Mouse (Mus musculus) v-Abl transformed pro-B cells (cell line): ENCODE data around the gene Mc1r.

Experiments used
- in situ Hi-C, 2 experiments: fragments of 400-800 bp; cut with MboI; formaldehyde crosslinking; loops; one replicate each; pipeline ENCODE4 v1.15.1; 2025; ENCODE audit not compliant: unreplicated experiment in 2 of 2

The Mc1r gene

DNA sequence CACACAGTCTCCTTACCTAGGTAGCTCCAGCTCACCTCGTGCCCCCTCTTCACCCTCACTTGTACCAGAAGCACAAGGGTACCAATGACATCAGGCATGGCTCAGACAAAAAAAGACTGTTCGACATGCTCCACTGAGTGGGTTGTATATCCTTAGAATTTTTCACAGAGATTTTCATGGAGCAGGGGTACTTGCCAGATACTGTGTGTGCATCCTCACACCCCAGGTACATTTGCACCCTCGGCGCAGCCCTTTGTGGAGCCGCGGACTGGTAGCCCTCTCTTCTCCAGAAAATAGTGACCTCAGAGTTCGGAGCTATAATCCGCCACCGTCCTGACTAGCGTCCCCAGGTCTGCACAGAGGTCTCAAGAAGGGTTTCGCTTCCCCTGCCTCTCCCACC lies 3.9 kb downstream of the Mc1r start:
- in situ Hi-C loops, result no loop called here

DNA sequence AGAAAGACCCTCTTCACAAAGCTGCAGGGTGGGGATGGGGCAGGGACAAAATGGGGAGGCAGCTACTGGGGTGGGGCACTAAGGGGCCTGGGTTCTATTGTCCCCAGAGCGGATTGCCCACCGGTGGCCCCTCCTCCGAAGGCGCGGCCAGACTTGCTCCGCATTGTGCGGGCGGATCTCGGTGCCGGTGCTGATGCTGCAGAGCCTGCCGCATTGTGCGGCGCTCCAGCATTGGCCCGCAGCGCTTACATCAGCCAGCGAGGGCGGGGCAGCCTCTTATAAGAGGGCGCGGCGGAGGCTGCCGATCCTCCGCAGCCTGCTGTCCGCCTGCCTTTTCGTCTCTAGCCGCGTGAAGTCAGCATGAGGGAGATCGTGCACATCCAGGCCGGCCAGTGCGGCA lies 4.3 kb downstream of the Mc1r start, which contains the start of gene Tubb3:
Tubb3 (plus strand) TSS at position 179 of the 400 bp plus-strand sequence.
- in situ Hi-C loops, result no loop called here

DNA sequence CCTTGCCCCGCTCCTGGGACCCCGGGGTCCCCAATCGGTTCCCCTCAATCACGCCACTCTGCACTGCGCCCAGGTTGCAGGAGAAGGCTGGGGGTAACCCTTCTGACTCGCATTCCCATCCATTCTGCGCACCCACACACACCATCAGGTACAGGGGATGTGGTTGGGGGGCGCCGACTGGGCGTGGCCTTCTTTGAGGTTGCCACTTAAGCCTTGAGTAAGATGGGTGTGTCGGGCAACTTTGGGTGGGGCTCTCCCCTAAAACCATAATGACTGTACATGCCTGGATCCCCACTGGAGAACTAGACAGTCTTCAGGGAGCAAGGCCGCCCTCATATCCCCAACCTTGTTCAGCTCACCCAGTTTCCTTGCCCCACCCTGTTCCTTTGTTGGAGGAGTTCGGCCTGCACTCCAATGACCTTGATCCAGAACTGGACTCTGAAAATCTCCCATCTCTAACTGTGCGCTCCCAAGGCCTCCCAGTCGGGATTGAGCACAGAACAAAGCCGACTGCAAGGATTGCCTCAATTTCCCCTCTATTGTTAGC lies 4.9 kb downstream of the Mc1r start:
- in situ Hi-C loops, result no loop called here

DNA sequence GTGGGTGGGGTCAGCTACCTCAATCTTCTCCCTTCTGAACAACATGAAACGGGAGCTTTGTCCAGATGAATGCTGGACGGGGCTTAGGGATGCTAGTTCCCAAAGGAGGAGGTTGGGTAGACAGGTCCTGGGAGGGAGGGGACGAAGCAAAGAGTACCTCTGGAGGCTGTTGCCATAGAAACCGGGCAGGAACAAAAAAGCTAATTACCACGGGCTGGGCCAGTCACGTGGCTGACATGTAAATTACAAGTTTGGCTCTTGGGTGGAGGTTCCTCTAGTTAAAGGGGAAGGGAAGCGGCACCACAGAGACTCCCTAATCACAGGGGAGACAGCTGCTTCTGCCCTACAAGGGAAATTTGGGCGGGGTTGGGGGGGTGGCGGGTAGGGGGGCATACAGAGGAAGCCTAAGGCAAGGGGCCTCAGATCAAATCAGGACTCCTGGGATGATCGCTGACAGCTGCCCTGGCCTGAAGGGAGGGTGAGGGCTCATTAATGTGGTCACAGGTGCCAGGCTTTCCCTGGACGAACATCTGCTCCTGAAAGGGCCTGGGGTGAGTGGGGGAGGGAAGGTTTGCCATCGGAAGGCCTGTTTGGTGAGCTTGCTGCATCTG lies 5.8 kb downstream of the Mc1r start:
- in situ Hi-C loops, result no loop called here

DNA sequence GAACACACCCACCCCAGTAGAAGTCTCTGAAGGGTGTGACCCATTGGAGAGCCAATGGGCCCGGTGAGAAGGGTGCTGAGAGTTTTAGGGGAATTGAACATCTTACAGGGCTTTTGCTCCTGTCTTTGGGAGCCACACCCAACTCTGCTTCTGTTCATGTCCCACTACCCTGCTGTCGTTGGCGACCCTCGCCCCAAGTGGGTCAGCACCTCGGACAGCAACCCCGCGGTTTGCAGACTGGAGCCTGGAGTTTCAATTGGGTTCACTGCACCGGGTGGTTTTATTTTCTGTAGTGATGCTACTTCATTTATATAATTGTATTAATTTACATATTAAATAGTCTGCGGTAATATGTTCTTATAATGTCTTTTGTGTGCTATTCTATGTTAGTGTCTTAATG lies 7.3 kb downstream of the Mc1r start:
- in situ Hi-C loops, result no loop called here

DNA sequence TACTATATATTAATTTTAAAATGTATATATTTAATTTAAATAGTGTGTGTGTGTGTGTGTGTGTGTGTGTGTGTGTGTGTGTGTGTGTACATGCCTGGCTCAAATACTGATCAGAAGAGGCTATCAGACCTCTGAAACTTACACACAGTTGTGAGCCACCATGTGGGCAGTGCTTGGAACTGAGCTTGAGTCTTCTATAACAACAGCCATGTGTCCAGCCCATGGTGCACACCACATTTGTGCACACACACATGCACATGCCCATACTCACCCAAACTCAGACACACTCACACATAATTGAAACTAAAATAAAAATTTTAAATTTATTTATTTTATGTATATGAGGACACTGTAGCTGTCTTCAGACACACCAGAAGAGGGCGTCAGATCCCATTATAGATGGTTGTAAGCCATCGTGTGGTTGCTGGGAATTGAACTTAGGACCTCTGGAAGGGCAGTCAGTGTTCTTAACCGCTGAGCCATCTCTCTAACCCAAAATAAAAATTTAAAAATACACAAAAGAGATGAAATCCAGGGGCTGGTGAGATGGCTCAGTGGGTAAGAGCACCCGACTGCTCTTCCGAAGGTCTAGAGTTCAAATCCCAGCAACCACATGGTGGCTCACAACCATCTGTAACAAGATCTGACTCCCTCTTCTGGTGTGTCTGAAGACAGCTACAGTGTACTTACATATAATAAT lies 8.2 kb downstream of the Mc1r start:
- in situ Hi-C loops, result loop anchor here (5.0 kb wide), 1 partner anchor 33 kb away; no protein-coding TSS in a partner anchor

DNA sequence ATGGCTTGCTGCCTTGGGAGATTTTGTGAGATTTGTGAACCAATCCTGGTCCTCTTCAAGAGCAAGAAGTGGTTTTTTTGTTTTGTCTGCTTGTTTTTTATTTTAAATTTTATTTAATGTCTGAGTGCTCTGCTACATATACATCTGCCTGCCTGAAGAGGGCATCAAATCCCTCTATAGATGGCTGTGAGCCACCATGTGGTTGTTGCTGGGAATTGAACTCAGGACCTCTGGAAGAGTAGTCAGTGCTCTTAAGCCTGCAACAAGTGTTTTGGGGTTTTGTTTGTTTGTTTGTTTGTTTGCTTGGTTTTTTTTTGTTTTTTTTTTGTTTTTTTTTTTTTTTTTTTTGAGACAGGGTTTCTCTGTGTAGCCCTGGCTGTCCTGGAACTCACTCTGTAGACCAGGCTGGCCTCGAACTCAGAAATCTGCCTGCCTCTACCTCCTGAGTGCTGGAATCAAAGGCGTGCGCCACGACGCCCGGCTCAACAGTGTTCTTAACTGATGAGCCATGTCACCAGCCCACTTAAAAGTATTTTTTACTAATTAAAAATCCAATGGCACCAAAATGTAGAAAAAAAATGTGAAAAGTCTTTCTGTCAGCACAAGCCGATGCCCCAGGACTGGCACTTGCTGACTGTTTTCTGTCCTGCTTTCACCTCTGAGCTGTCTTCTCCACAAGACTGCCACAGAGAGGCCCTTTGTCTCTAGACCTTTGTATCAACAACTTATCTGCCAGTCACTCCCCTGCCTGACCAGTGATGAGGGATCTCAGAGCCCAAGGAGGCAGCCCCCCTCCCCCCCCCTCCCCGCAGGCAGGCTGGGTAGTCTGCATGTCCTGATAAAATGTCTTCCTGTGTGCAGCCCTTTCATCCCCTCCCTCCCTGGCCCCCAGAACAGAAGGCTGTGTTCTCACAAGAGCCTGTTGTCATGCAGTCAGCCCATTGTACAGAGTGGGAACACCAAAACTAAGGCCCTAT lies 9.3 kb downstream of the Mc1r start:
- in situ Hi-C loops, result loop anchor here (5.0 kb wide), 1 partner anchor 34 kb away; no protein-coding TSS in a partner anchor

DNA sequence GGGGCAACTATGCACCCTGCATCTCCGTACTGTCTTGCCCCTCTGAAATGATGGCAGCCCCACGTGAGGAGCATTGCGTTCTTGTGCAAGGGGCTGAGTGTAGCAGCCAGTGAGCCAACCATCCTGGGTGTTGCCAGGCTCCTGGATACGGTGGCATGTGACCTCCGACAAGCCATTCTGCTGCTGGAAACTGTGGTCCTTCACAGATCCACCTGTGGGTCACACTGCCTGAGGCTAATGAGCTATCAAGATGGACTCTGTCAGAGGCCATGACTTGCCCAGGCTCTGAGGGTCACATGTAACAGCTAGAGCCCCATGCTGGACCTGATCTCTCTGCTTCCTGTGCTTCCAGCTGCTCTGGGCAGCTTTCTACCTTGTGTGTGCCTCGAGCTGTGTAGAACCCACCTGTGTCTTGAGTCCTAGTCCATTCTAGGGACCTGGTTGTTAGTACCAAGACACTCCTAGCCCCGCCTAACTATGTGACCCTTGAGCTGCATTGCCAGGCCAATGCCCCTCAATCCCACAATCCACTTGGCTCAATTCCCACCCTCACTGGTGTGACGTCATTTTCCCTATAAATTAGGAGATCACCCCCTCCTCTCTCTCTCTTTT lies 10.1 kb downstream of the Mc1r start:
- in situ Hi-C loops, result loop anchor here (5.0 kb wide), 1 partner anchor 35 kb away; no protein-coding TSS in a partner anchor

DNA sequence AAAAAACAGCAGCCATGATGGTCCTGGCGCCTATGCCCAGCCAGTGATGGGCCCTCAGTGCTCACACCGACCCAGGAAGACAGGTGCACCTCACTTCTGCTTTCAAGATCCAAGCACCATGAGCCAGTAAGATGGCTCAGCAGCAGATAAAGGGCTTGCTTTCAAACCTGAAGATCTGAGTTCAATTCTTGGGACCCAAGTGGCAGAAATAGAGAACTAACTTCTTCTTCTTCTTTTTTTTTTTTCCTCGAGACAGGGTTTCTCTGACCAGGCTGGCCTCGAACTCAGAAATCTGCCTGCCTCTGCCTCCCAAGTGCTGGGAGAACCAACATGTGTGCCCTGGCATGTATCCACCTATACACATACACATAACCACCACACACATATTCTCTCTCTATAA lies 12.8 kb downstream of the Mc1r start:
- in situ Hi-C loops, result loop anchor here (5.0 to 10.0 kb wide), 2 partner anchors 37 to 55 kb away; no protein-coding TSS in a partner anchor

DNA sequence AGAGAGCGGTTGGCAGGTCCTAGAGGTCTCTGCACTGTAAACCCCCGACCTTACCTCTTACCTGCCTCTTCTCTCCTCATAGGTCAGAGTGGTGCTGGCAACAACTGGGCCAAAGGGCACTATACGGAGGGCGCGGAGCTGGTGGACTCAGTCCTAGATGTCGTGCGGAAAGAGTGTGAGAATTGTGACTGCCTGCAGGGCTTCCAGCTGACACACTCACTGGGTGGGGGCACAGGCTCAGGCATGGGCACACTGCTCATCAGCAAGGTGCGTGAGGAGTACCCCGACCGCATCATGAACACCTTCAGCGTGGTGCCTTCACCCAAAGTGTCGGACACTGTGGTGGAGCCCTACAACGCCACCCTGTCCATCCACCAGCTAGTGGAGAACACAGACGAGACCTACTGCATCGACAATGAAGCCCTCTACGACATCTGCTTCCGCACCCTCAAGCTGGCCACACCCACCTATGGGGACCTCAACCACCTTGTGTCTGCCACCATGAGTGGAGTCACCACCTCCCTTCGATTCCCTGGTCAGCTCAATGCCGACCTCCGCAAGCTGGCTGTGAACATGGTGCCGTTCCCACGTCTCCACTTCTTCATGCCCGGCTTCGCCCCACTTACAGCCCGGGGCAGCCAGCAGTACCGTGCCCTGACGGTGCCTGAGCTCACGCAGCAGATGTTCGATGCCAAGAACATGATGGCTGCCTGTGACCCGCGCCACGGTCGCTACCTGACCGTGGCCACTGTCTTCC lies 13.8 kb downstream of the Mc1r start:
- in situ Hi-C loops, result loop anchor here in 1 of 2 experiments (10.0 kb wide), 1 partner anchor 56 kb away; no protein-coding TSS in a partner anchor

DNA sequence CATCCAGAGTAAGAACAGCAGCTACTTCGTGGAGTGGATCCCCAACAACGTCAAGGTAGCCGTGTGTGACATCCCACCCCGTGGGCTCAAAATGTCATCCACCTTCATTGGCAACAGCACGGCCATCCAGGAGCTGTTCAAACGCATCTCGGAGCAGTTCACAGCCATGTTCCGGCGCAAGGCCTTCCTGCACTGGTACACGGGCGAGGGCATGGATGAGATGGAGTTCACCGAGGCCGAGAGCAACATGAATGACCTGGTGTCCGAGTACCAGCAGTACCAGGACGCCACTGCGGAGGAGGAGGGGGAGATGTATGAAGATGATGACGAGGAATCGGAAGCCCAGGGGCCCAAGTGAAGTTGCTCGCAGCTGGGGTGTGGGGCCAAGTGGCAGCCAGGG lies 14.4 kb downstream of the Mc1r start:
- in situ Hi-C loops, result loop anchor here in 1 of 2 experiments (10.0 kb wide), 1 partner anchor 57 kb away; no protein-coding TSS in a partner anchor

DNA sequence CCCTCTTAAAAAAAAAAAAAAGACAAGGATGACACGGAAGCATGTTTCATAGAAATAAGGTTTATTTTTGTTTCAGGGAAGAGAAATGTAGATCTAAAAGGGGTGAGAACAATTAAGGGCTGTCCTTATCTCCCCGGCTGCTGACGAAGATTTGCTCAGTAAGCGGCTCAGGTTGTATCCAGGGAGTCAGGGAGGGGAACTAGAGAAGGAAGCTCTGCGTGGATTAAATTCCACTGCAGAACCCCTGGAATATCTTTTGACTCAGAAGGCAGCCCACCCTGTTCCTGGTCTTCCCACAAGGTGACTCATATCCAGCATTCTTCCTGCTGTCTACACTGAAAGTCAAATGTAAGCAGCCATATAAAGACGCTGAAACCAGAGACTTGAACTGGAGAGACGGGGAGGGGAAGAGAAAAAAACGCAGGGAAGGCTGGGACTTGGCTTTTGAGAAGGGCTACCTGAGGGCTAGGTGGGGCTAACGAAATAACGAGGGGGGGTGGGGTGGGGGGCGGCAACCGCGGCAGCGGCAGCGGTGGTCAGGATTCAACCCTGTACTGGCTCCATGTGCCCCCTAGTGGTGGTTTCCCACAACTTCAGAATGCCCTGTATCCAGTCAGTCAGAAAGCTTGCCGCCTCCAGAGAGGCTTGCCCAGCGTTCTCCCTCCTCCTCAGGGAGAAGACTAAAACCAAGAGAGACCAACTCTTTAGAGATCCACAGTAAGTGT lies 15.3 kb downstream of the Mc1r start:
- in situ Hi-C loops, result loop anchor here in 1 of 2 experiments (10.0 kb wide), 1 partner anchor 57 kb away; no protein-coding TSS in a partner anchor

DNA sequence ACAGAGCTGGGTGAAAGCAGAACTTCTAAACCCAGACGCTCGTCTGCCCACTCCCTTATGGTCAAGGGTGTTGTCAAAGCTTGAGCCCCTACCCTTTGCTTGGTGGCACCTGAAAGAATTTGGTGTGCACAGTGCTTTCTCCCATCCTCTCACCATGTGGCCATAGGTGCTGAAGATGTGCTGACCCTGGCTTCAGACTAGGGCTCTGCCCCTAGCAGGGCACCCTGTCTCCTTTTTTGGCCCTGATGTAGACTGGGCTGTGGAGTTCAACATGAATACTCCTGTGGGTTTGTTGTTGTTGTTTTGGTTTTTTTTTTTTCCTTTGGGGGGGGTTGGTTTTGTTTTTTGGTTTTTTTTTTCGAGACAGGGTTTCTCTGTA lies 15.9 kb downstream of the Mc1r start:
- in situ Hi-C loops, result loop anchor here in 1 of 2 experiments (10.0 kb wide), 1 partner anchor 58 kb away; no protein-coding TSS in a partner anchor

DNA sequence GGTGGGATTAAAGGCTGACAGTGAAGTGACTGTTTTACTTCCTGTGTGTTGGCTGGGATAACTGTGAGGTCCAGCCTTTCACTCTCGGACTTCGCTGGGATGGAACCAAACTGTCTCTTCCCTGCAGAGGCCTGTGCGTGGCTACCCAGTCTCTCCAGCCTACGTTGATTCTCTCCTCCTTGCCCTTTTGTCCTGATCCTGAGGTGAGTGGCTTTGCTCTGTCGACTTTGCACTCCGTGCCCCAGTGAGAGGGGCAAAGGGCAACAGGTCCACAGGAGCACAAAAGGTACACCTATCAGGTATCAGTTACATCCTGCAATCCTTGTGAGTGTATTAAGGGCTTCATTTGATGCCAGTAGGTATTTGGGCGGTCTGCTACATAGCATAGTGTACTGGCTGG lies 16.5 kb downstream of the Mc1r start, which contains the start of gene Def8:
Def8 (plus strand) TSS at position 87 of the 400 bp plus-strand sequence.
- in situ Hi-C loops, result loop anchor here in 1 of 2 experiments (10.0 kb wide), 1 partner anchor 59 kb away; no protein-coding TSS in a partner anchor

DNA sequence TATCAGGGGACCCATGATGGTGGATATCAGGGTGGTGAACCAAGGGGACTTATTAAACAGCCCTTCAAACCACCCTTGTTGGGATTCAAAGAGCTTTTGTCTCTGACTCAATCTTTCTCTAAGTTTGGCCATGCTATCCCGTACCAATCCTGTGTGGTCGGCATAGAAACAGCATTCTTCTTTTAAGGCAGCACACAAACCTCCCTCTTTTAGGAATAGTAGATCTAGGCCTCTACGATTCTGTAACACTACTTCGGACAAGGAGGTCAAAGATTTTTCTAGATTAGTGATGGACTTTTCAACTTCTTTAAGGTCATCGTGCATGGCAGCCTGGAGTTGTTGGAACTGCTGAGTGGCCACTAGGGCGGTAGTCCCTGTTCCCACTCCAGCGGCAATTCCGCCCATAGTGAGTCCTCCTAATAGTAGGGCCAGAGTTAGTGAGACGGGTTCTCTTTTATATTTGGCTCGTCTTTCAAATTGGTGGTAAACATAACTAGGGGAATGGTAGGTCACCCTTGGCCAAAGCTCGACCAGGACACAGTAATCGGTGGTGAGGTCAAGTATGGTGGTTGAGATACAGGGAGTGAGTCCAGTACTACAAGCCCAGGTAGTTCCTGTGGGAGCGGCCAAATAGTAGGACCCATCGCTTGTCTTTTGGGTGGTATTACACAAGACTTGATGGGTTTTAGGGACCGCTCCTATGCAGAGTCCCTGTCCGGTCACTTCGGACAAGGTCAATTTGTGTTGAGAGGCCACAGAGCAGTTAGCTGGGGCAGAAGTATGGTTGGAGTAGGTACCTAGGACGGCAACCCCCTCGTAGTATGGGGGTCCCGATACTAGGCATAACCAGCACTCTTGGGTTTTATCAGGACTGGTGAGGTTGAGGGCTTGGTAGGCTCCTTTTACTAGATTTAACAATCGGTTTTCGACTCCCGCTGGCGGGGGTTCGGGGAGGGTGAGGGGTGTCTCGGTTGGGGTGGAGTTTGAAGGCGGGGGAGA lies 19.9 kb downstream of the Mc1r start:
- in situ Hi-C loops, result loop anchor here in 1 of 2 experiments (10.0 kb wide), 1 partner anchor 62 kb away; no protein-coding TSS in a partner anchor

DNA sequence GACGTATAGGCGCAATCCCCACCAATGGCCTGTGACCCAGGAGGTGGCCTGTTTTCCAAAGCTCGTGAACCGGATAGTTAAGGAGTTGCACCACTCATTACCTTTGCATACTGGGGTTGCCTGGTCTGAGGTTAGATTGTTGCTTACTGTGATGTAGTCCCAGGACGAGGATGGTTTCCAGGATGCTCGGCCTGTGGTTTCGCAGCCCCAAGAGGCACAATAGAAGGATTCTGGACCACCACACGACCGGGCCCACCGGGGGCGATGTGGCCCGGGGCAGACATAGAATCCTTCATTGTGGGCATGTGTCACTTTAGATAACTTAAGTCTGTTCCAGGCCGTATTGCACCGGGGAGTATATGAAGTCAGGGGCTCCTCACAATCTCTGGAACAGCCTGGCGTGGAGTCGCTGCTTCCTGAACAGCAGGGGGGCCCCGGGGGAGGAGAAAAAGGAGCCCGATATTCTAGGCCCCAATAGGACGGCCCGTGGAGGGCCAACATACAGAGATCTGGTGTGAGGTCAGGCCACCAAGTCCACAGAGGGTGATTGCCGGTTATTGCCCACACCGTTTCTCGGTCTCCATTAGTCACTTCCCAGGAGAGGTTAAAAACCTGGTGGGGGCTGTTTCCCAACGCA lies 20.9 kb downstream of the Mc1r start:
- in situ Hi-C loops, result loop anchor here in 1 of 2 experiments (10.0 kb wide), 1 partner anchor 63 kb away; no protein-coding TSS in a partner anchor
